Mouse (Mus musculus): ENCODE measurements around the gene Gm49361.

- no peak for TF ChIP-seq MAFK (IDR thresholded peaks at IDR 0.05; ENCODE audit: insufficient read depth, low read depth, low read length)
- TF ChIP-seq HCFC1 (IDR thresholded peaks at IDR 0.05; ENCODE audit: borderline replicate concordance, insufficient read depth, low read length): no peak
- no peak for TF ChIP-seq ZNF384 (IDR thresholded peaks at IDR 0.05; ENCODE audit: low read depth, low read length)
These were observed 59.3 kb downstream of the Gm49361 start for GRCm38 (mm10) chr14:57686647-57687046.

Measured in ES-E14 (cell line).